Mouse (Mus musculus) hematopoietic multipotent progenitor cell, adult 10-12 weeks (in vitro differentiated cells): ENCODE data around the gene Gm4216. TPM values are rescaled to one million over a fixed set of nuclear protein-coding genes. Genes with fewer than 3 reads are reported as not detected.

ENCODE experiments used
- polyA plus RNA-seq: library from polyadenylated mRNA; stranded (reverse); fragments of >175 nt; gene quantifications from 2 replicates; pipeline ENCODE4 v1.2.3, GENCODE M21; 2012; ENCODE audit warnings: low replicate concordance

Gm4216 gene
- not detected in 2 replicates for polyA plus RNA-seq

GRCm38 (mm10) chr7:23019823-23020222 is at the start of gene Gm4216:
Gene Gm4216, minus strand, starts transcription at chr7:23019923.

DNA sequence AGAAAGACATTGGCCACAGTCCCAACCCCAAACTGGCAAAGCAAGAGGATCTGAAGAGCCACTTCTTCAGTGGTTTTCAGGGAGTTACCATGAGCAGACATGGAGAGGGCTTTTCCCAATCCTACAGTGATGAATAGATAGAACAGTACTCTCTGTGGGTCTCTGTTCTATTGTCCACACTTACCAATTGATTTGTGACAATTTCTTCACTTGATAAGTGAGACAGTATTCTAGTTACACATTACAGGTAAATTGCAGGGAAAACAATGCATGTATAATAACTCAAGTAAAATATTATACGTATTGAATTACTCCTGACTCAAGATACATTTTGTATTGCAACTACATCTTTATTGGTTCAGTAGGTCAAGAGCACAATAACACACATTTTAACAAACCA is 47.6 kb upstream of the Gm4216 start, which contains the start of gene Gm8720:
Gene Gm8720, minus strand, starts transcription at position 101 of the 400 bp plus-strand sequence.

GRCm38 (mm10) chr7:23055240-23055639 is 35.5 kb upstream of the Gm4216 start, which contains the start of gene Vmn1r163:
Gene Vmn1r163, plus strand, starts transcription at chr7:23055540.

DNA sequence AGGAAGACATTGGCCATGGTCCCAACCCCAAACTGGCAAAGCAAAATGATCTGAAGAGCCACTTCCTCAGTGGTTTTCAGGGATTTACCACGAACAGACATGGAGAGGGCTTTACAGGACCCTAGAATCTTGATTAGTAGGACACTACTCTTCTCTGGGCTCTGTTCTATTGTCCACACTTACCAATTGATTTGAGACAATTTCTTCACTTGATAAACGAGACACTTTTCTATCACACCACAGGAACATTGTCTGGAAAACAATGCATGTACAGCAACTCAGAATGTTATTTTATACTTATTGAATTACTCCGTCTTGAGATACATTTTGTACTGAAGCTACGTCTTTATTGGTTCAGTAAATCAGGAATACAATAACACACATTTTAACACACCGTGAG is 35.1 kb downstream of the Gm4216 start, which contains the start of gene Gm4214:
Gene Gm4214, minus strand, starts transcription at position 101 of the 400 bp plus-strand sequence.

Other genes with a start within 250 kb of the Gm4216 start
- not detected in 2 replicates for gene Vmn1r158, start 229.1 kb downstream of the Gm4216 start, polyA plus RNA-seq
- not detected in 2 replicates for gene Vmn1r159, start 176.3 kb downstream of the Gm4216 start, polyA plus RNA-seq
- not detected in 2 replicates for gene Vmn1r160, start 148.7 kb downstream of the Gm4216 start, polyA plus RNA-seq
- not detected in 2 replicates for gene Gm4214, start 35.2 kb downstream of the Gm4216 start, polyA plus RNA-seq
- gene Vmn1r163, start 35.6 kb upstream of the Gm4216 start, polyA plus RNA-seq = not detected in 2 replicates
- gene Gm8720, start 47.5 kb upstream of the Gm4216 start, polyA plus RNA-seq = not detected in 2 replicates
- gene Gm10662, start 124.6 kb upstream of the Gm4216 start, polyA plus RNA-seq = not detected in 2 replicates
- gene Vmn1r165, start 197.4 kb upstream of the Gm4216 start, polyA plus RNA-seq = not detected in 2 replicates
- gene Vmn1r166, start 231.8 kb upstream of the Gm4216 start, polyA plus RNA-seq = not detected in 2 replicates